Mouse (Mus musculus): Measurements from ENCODE around the gene Casp2.

The Casp2 gene

DNA sequence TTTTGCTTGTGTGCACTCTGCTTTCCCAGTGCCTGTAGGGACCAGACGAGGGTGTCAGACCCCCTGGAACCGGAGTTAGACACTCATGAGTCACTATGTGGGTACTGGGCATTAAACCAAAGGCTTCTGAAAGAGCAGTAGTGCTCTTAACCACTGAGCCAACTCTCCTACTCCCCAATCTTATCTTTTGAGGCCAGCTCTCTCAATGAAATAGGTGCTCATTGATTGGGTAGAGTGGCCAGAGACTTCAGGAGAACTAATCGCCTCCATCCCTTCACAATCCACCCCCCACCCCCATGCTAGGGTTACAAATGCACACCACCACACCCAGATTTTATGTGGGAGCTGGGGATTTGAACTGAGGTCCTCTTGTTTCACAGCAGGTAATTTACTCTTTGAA, 64.0 kb downstream of the Casp2 start:
- in situ Hi-C loops (cut with MboI; ENCODE audit: unreplicated experiment in 2 of 2): loop anchor here (5.0 kb wide), 2 partner anchors 101 to 1211 kb away; no protein-coding TSS in a partner anchor

DNA sequence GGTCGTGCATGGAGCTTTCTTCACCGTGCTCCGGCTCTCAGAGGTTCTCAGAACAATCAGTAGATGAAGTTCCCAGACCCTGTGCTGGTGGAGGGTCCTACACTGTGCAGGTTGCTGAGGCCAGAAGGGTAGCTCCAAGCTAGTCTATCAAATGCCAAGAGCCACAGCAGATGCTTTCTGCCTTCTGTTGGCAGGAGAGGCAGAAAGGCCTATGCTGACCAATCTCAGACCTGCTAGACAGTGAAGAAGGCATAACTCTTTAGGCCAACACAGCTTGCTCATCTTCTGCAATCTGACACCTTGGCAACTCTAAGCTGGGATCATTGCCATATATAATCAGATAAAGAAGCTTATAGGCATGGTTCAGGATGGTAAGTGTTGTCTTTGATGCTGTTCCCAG, 65.4 kb downstream of the Casp2 start:
- in situ Hi-C loops (cut with MboI; ENCODE audit: unreplicated experiment in 2 of 2): no loop called here

DNA sequence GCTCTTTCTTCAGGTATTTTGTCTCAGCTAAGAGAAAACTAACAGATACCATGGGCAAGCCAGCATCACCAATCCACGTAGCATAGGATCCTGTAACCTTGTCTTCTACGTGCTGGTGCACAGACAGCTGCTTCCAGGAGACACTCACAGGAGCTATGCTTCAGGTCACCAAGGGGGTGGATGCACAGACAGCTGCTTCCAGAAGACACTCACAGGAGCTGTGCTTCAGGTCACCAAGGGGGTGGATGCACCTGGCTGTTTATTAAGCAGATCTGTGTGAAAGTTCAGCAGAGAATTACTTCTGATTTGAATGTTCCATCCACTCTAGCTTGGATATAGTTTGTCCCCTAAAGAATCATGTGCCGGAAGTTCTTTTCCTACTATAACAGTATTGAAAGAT, 66.2 kb downstream of the Casp2 start:
- in situ Hi-C loops (cut with MboI; ENCODE audit: unreplicated experiment in 2 of 2): no loop called here
